Mouse (Mus musculus) thymus, postnatal 36 days (tissue): ENCODE measurements around the gene St6galnac3.

Source experiments
- DNase-seq, 2 experiments: peaks; one replicate each; pipeline ENCODE4 v3.0.0; 2022; ENCODE audit warnings: mixed read lengths in 2 of 2

Gene St6galnac3

GRCm38 (mm10) chr3:153457701-153458100 is 267.3 kb downstream of the St6galnac3 start:
- no peak for DNase-seq

GRCm38 (mm10) chr3:153457203-153457602 is 267.8 kb downstream of the St6galnac3 start:
- no peak for DNase-seq

- DNase-seq: no peak
These were observed 268.7 kb downstream of the St6galnac3 start for GRCm38 (mm10) chr3:153456227-153456626.

- DNase-seq: no peak
These were observed 271.6 kb downstream of the St6galnac3 start for GRCm38 (mm10) chr3:153453127-153454049.

- DNase-seq: no peak
These were observed 272.5 kb downstream of the St6galnac3 start for GRCm38 (mm10) chr3:153452299-153452996.

GRCm38 (mm10) chr3:153441329-153441728 is 283.6 kb downstream of the St6galnac3 start:
- DNase-seq: no peak

GRCm38 (mm10) chr3:153436076-153437021 is 288.6 kb downstream of the St6galnac3 start:
- no peak for DNase-seq

GRCm38 (mm10) chr3:153433010-153433409 is 292.0 kb downstream of the St6galnac3 start:
- DNase-seq: no peak

- no peak for DNase-seq
These were observed 292.7 kb downstream of the St6galnac3 start for GRCm38 (mm10) chr3:153432053-153432816.

GRCm38 (mm10) chr3:153429840-153430239 is 295.1 kb downstream of the St6galnac3 start:
- no peak for DNase-seq

GRCm38 (mm10) chr3:153421918-153422290 is 303.1 kb downstream of the St6galnac3 start:
- no peak for DNase-seq

GRCm38 (mm10) chr3:153421060-153421917 is 303.7 kb downstream of the St6galnac3 start:
- no peak for DNase-seq

- no peak for DNase-seq
These were observed 305.6 kb downstream of the St6galnac3 start for GRCm38 (mm10) chr3:153419331-153419730.

GRCm38 (mm10) chr3:153417001-153417400 is 308.0 kb downstream of the St6galnac3 start:
- no peak for DNase-seq

GRCm38 (mm10) chr3:153416383-153416782 is 308.6 kb downstream of the St6galnac3 start:
- DNase-seq: no peak

- no peak for DNase-seq
These were observed 310.8 kb downstream of the St6galnac3 start for GRCm38 (mm10) chr3:153414132-153414531.

GRCm38 (mm10) chr3:153409286-153409685 is 315.7 kb downstream of the St6galnac3 start:
- DNase-seq: no peak

- no peak for DNase-seq
These were observed 316.6 kb downstream of the St6galnac3 start for GRCm38 (mm10) chr3:153408361-153408760.

GRCm38 (mm10) chr3:153407698-153408097 is 317.3 kb downstream of the St6galnac3 start:
- DNase-seq: no peak

GRCm38 (mm10) chr3:153406858-153407257 is 318.1 kb downstream of the St6galnac3 start:
- no peak for DNase-seq

GRCm38 (mm10) chr3:153406220-153406619 is 318.8 kb downstream of the St6galnac3 start:
- no peak for DNase-seq
